Mouse (Mus musculus): ENCODE measurements around the gene Gdpd5. TPM values are rescaled to one million over a fixed set of nuclear protein-coding genes. Genes with fewer than 3 reads are reported as not detected.

Gdpd5 gene
- polyA plus RNA-seq, 1 experiment: 16.0 TPM

GRCm38 (mm10) chr7:99405386-99406155 is 24.4 kb downstream of the Gdpd5 start:
- Histone ChIP-seq H3K4me3 (ENCODE audit: low read depth, low read length) (no peak overlapping the region), H3K27ac (ENCODE audit: insufficient read depth, low read depth, low read length) (no peak overlapping the region), H3K27me3 (ENCODE audit: control insufficient read depth, insufficient read depth, low read length) (no peaks in the 10 kb centered on the region), H3K4me1 (ENCODE audit: control insufficient read depth, insufficient read depth, insufficient read length, low read length) (peaks cover 14% of the 10 kb centered on the region), H3K36me3 (ENCODE audit: control insufficient read depth, insufficient read depth, low read length) (no peaks in the 10 kb centered on the region)
- TF ChIP-seq POLR2A (IDR thresholded peaks at IDR 0.05; ENCODE audit: low read depth, low read length) (no peak), CTCF (IDR thresholded peaks at IDR 0.05; ENCODE audit: extremely low read depth, insufficient read length, insufficient replicate concordance, low read depth, low read length) (no peak)
- WGBS: 84% methylated on average over 8 of the region's 8 CpGs

GRCm38 (mm10) chr7:99407598-99407997 is 26.4 kb downstream of the Gdpd5 start:
- Histone ChIP-seq H3K4me3 (ENCODE audit: low read depth, low read length) (no peak overlapping the region), H3K36me3 (ENCODE audit: control insufficient read depth, insufficient read depth, low read length) (no peaks in the 10 kb centered on the region), H3K4me1 (ENCODE audit: control insufficient read depth, insufficient read depth, insufficient read length, low read length) (peaks cover 11% of the 10 kb centered on the region), H3K27me3 (ENCODE audit: control insufficient read depth, insufficient read depth, low read length) (no peaks in the 10 kb centered on the region), H3K27ac (ENCODE audit: insufficient read depth, low read depth, low read length) (no peak overlapping the region)
- 89% methylated on average over 2 of the region's 2 CpGs for WGBS
- TF ChIP-seq CTCF (IDR thresholded peaks at IDR 0.05; ENCODE audit: extremely low read depth, insufficient read length, insufficient replicate concordance, low read depth, low read length) (no peak), POLR2A (IDR thresholded peaks at IDR 0.05; ENCODE audit: low read depth, low read length) (no peak)

- Histone ChIP-seq H3K27ac (ENCODE audit: insufficient read depth, low read depth, low read length) (no peak overlapping the region), H3K36me3 (ENCODE audit: control insufficient read depth, insufficient read depth, low read length) (peaks cover 6% of the 10 kb centered on the region), H3K4me1 (ENCODE audit: control insufficient read depth, insufficient read depth, insufficient read length, low read length) (no peaks in the 10 kb centered on the region; the same call in 1 of the 2 replicates), H3K27me3 (ENCODE audit: control insufficient read depth, insufficient read depth, low read length) (no peaks in the 10 kb centered on the region), H3K4me3 (ENCODE audit: low read depth, low read length) (no peak overlapping the region)
- no peak for TF ChIP-seq CTCF (IDR thresholded peaks at IDR 0.05; ENCODE audit: extremely low read depth, insufficient read length, insufficient replicate concordance, low read depth, low read length)
- no peak for TF ChIP-seq POLR2A (IDR thresholded peaks at IDR 0.05; ENCODE audit: low read depth, low read length)
- 77% methylated on average over 8 of the region's 8 CpGs for WGBS
These were observed 28.4 kb downstream of the Gdpd5 start for GRCm38 (mm10) chr7:99409441-99410222.

- Histone ChIP-seq H3K36me3 (ENCODE audit: control insufficient read depth, insufficient read depth, low read length) (peaks cover 6% of the 10 kb centered on the region), H3K27ac (ENCODE audit: insufficient read depth, low read depth, low read length) (no peak overlapping the region), H3K4me1 (ENCODE audit: control insufficient read depth, insufficient read depth, insufficient read length, low read length) (no peaks in the 10 kb centered on the region; the same call in 1 of the 2 replicates), H3K27me3 (ENCODE audit: control insufficient read depth, insufficient read depth, low read length) (no peaks in the 10 kb centered on the region), H3K4me3 (ENCODE audit: low read depth, low read length) (no peak overlapping the region)
- TF ChIP-seq POLR2A (IDR thresholded peaks at IDR 0.05; ENCODE audit: low read depth, low read length) (no peak), CTCF (IDR thresholded peaks at IDR 0.05; ENCODE audit: extremely low read depth, insufficient read length, insufficient replicate concordance, low read depth, low read length) (no peak)
- WGBS: 85% methylated on average over 9 of the region's 9 CpGs
These were observed 29.1 kb downstream of the Gdpd5 start for GRCm38 (mm10) chr7:99410315-99410714.

- Histone ChIP-seq H3K27ac (ENCODE audit: insufficient read depth, low read depth, low read length) (no peak overlapping the region), H3K36me3 (ENCODE audit: control insufficient read depth, insufficient read depth, low read length) (peaks cover 6% of the 10 kb centered on the region), H3K4me1 (ENCODE audit: control insufficient read depth, insufficient read depth, insufficient read length, low read length) (no peaks in the 10 kb centered on the region; the same call in 1 of the 2 replicates), H3K27me3 (ENCODE audit: control insufficient read depth, insufficient read depth, low read length) (no peaks in the 10 kb centered on the region), H3K4me3 (ENCODE audit: low read depth, low read length) (no peak overlapping the region)
- WGBS: 32% methylated on average over 6 of the region's 6 CpGs
- no peak for TF ChIP-seq CTCF (IDR thresholded peaks at IDR 0.05; ENCODE audit: extremely low read depth, insufficient read length, insufficient replicate concordance, low read depth, low read length)
- TF ChIP-seq POLR2A (IDR thresholded peaks at IDR 0.05; ENCODE audit: low read depth, low read length): no peak
These were observed 30.0 kb downstream of the Gdpd5 start for GRCm38 (mm10) chr7:99411047-99411779.

- TF ChIP-seq CTCF (IDR thresholded peaks at IDR 0.05; ENCODE audit: extremely low read depth, insufficient read length, insufficient replicate concordance, low read depth, low read length): no peak
- no peak for TF ChIP-seq POLR2A (IDR thresholded peaks at IDR 0.05; ENCODE audit: low read depth, low read length)
- H3K27me3 ChIP-seq (ENCODE audit: control insufficient read depth, insufficient read depth, low read length): no peaks in the 10 kb centered on the region
- no peak overlapping the region for H3K27ac ChIP-seq (ENCODE audit: insufficient read depth, low read depth, low read length)
- peaks cover under 1% of the 10 kb centered on the region; the same call in 1 of the 2 replicates for H3K4me1 ChIP-seq (ENCODE audit: control insufficient read depth, insufficient read depth, insufficient read length, low read length)
- 66% methylated on average over 4 of the region's 4 CpGs for WGBS
- H3K36me3 ChIP-seq (ENCODE audit: control insufficient read depth, insufficient read depth, low read length): peaks cover 6% of the 10 kb centered on the region
- H3K4me3 ChIP-seq (ENCODE audit: low read depth, low read length): no peak overlapping the region
These were observed 33.8 kb downstream of the Gdpd5 start for GRCm38 (mm10) chr7:99415045-99415444.
